Mouse (Mus musculus): ENCODE data around the gene Dnajb12. TPM values are rescaled to one million over a fixed set of nuclear protein-coding genes. Genes with fewer than 3 reads are reported as not detected.

Dnajb12 gene
- polyA plus RNA-seq, 1 experiment from 2014 or later, result 18.6 TPM

DNA sequence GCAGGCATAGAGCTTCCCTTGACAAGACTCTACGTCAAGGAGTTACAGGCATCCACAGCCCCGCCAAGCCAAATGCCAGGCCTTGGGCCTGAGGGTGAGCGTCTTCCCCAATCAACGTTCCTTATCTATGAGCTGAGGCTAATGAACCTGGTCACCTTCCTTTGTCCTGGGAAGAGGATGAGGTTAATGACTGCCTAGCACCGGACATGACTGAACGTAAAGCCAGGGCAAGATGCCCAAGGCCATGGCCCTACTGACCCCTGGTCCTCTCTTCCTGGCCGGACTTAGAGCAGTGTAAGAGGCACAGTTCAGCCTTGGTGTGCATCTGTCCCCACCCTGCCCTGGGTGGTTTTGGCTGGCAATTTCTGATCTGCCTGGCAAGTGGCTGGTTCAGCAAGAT lies 49.8 kb downstream of the Dnajb12 start:
- no peak overlapping the region for H3K27ac ChIP-seq
- H3K36me3 ChIP-seq, result no peaks in the 10 kb centered on the region
- H3K9ac ChIP-seq (replicated peaks), result no peak overlapping the region
- no peak for ATAC-seq
- H3K4me1 ChIP-seq (replicated peaks), result peaks cover 7% of the 10 kb centered on the region
- no peaks in the 10 kb centered on the region for H3K27me3 ChIP-seq
- H3K4me2 ChIP-seq (replicated peaks), result no peak overlapping the region
- WGBS, result 92% methylated on average over 7 of the region's 7 CpGs
- no peak overlapping the region for H3K4me3 ChIP-seq (replicated peaks)
- no peaks in the 10 kb centered on the region for H3K9me3 ChIP-seq

DNA sequence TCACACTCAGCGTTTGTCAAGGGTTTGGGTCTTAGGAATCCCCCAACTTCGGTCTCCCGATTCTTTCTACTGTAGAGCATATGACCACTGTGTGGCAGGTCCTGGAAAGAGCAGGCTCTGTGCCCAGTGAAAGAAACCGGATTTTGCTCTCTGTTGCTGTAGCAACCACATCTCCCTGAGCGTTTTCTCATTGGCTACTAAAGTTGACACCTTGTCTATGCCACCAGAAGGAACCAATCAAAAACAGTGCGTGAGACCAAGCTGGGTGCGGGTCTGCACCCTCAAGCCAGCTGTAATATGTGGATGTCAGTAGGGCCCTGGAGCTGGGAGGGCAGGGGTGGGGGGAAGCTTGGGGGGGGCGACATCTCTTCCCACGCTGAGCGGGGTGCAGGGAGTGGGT lies 51.6 kb downstream of the Dnajb12 start:
- peak; percentile 90 for ATAC-seq
- no peak overlapping the region for H3K4me3 ChIP-seq (replicated peaks)
- peak overlapping the region; percentile 51; the same call in 1 of the 2 replicates for H3K27ac ChIP-seq
- 32% methylated on average over 10 of the region's 10 CpGs for WGBS
- H3K27me3 ChIP-seq, result no peaks in the 10 kb centered on the region
- no peaks in the 10 kb centered on the region for H3K9me3 ChIP-seq
- no peak overlapping the region for H3K9ac ChIP-seq (replicated peaks)
- 0 out of 2 replicates have a peak overlapping the region, but pooled peaks have one; percentile 29 for H3K4me2 ChIP-seq (replicated peaks)
- H3K4me1 ChIP-seq (replicated peaks), result peaks cover 7% of the 10 kb centered on the region
- H3K36me3 ChIP-seq, result no peaks in the 10 kb centered on the region

GRCm38 (mm10) chr10:59932521-59932920 lies 53.2 kb downstream of the Dnajb12 start:
- H3K9ac ChIP-seq (replicated peaks), result no peak overlapping the region
- no peaks in the 10 kb centered on the region for H3K36me3 ChIP-seq
- no peak for ATAC-seq
- no peak overlapping the region for H3K27ac ChIP-seq
- 89% methylated on average over 6 of the region's 6 CpGs for WGBS
- H3K4me2 ChIP-seq (replicated peaks), result no peak overlapping the region
- H3K4me1 ChIP-seq (replicated peaks), result peaks cover 7% of the 10 kb centered on the region
- no peaks in the 10 kb centered on the region for H3K27me3 ChIP-seq
- H3K4me3 ChIP-seq (replicated peaks), result no peak overlapping the region
- no peaks in the 10 kb centered on the region for H3K9me3 ChIP-seq

DNA sequence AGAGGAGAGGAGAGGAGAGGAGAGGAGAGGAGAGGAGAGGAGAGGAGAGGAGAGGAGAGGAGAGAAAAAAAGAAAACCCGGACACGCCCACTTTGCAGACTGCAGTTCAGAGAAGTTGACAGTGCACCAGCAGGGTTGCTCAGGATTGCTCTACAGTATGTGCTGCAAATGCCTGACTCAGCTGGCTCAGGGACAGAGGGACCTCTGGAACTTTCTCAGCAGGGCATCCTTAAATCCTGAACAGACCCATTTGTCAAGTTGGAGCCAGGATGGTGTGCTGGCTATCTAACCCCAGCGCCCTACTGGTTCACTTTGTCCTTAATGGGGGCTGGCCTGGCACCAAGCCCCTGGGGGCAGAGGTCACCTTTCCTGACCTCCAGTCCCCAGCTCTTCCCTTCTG lies 54.7 kb downstream of the Dnajb12 start:
- Histone ChIP-seq H3K9me3 (no peaks in the 10 kb centered on the region), H3K4me1 (replicated peaks) (peaks cover 7% of the 10 kb centered on the region), H3K4me2 (replicated peaks) (no peak overlapping the region), H3K9ac (replicated peaks) (no peak overlapping the region), H3K4me3 (replicated peaks) (no peak overlapping the region), H3K36me3 (no peaks in the 10 kb centered on the region), H3K27me3 (no peaks in the 10 kb centered on the region), H3K27ac (no peak overlapping the region)
- WGBS, result 50% methylated on average over 3 of the region's 3 CpGs
- no peak for ATAC-seq

DNA sequence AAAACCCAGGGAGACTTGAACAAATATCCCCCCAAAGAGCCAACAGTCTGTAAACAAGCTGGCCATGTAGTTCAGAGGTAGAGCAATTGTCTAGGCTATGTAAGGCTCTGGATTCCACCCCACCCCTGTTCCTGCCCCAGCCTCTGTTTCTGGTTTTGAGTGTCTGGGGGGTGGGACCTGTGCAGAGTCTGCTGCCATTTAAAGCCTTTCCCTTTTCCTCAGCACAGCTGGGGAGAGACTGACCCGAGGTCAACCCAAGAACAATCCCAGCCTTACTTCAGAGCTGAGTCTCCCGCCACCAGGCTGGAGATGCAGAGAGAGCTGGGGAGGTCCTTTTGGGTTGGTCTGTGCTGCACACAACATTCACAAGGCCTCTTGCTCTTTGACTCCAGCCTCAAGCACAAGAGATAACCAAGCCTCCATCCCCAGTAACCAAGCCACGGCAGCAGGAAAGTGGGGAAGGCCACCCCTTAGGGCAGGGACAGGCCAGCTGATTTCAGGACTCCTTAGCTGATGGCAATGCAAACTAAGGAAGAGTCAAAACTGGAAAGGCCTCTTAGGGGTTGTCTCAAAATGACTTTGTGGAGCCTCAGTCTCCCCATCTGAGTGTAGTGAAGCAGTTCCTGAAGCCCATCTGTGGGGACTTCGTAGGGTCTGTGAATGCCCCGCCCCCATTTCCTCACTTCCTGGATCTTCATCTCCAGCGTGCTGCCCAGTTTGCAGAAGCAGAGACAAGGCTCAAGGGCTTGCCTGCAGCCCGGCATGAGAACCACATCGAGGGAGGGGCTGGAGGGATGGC lies 56.9 kb downstream of the Dnajb12 start:
- 53% methylated on average over 8 of the region's 8 CpGs for WGBS

GRCm38 (mm10) chr10:59938662-59939061 lies 59.3 kb downstream of the Dnajb12 start:
- no peaks in the 10 kb centered on the region for H3K36me3 ChIP-seq
- no peak for ATAC-seq
- no peaks in the 10 kb centered on the region for H3K27me3 ChIP-seq
- no peak overlapping the region for H3K27ac ChIP-seq
- no peaks in the 10 kb centered on the region for H3K9me3 ChIP-seq
- H3K4me2 ChIP-seq (replicated peaks), result no peak overlapping the region
- no peak overlapping the region for H3K4me3 ChIP-seq (replicated peaks)
- 87% methylated on average over 5 of the region's 5 CpGs for WGBS
- H3K9ac ChIP-seq (replicated peaks), result no peak overlapping the region
- peaks cover 18% of the 10 kb centered on the region for H3K4me1 ChIP-seq (replicated peaks)

More for the DNA sequence above, 56.9 kb downstream of the Dnajb12 start:
- Histone ChIP-seq H3K9ac (replicated peaks) (no peak overlapping the region), H3K4me2 (replicated peaks) (no peak overlapping the region), H3K4me1 (replicated peaks) (no peaks in the 10 kb centered on the region), H3K36me3 (no peaks in the 10 kb centered on the region), H3K9me3 (no peaks in the 10 kb centered on the region), H3K4me3 (replicated peaks) (no peak overlapping the region), H3K27me3 (no peaks in the 10 kb centered on the region), H3K27ac (no peak overlapping the region)
- no peak for ATAC-seq

DNA sequence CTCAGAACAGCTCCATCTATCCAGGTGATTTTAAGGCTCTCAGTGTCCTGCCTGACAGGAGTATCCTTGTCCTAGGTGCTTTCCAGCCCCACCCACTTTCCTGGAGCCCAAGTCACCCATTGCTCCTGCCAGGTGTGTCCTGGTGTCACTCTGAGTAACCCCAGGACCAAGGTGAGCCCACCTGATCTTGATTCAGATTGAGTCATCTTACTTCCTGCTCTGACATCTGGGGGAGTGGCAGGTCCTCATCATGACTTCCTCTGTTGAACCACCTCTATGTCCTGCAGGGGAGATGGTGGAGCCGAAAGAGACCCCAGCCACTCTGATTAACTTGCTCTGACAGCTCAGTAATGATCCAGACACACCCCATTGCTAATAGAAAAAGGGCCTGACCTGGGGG lies 59.7 kb downstream of the Dnajb12 start:
- no peaks in the 10 kb centered on the region for H3K27me3 ChIP-seq
- whole genome bisulfite sequencing, result 56% methylated on average over 1 of the region's 1 CpGs
- no peak overlapping the region for H3K4me3 ChIP-seq (replicated peaks)

GRCm38 (mm10) chr10:59942281-59942846 lies 63.0 kb downstream of the Dnajb12 start:
- Histone ChIP-seq H3K27ac (peak overlapping the region; percentile 62), H3K4me1 (replicated peaks) (peaks cover 20% of the 10 kb centered on the region), H3K4me2 (replicated peaks) (peak overlapping the region; percentile 46), H3K36me3 (no peaks in the 10 kb centered on the region), H3K27me3 (no peaks in the 10 kb centered on the region), H3K4me3 (replicated peaks) (peak overlapping the region; percentile 7), H3K9me3 (no peaks in the 10 kb centered on the region), H3K9ac (replicated peaks) (peak overlapping the region; percentile 52; the same call in 1 of the 2 replicates)
- peak; percentile 14; the same call in 1 of the 2 replicates for ATAC-seq
- WGBS, result 60% methylated on average over 21 of the region's 21 CpGs

More for the DNA sequence above, 59.7 kb downstream of the Dnajb12 start:
- H3K27ac ChIP-seq, result no peak overlapping the region
- H3K4me2 ChIP-seq (replicated peaks), result no peak overlapping the region
- no peaks in the 10 kb centered on the region for H3K9me3 ChIP-seq
- ATAC-seq, result no peak
- H3K9ac ChIP-seq (replicated peaks), result no peak overlapping the region
- no peaks in the 10 kb centered on the region for H3K36me3 ChIP-seq
- peaks cover 20% of the 10 kb centered on the region for H3K4me1 ChIP-seq (replicated peaks)

- ATAC-seq, result peak; percentile 77
- 3% methylated on average over 16 of the region's 16 CpGs for WGBS
- Histone ChIP-seq H3K9ac (replicated peaks) (peak overlapping the region; percentile 52; the same call in 1 of the 2 replicates), H3K4me1 (replicated peaks) (peaks cover 20% of the 10 kb centered on the region), H3K27ac (peak overlapping the region; percentile 62), H3K27me3 (no peaks in the 10 kb centered on the region), H3K4me2 (replicated peaks) (peak overlapping the region; percentile 46), H3K4me3 (replicated peaks) (peak overlapping the region; percentile 7), H3K36me3 (no peaks in the 10 kb centered on the region), H3K9me3 (no peaks in the 10 kb centered on the region)
Measured at GRCm38 (mm10) chr10:59942847-59943420, 63.6 kb downstream of the Dnajb12 start.

DNA sequence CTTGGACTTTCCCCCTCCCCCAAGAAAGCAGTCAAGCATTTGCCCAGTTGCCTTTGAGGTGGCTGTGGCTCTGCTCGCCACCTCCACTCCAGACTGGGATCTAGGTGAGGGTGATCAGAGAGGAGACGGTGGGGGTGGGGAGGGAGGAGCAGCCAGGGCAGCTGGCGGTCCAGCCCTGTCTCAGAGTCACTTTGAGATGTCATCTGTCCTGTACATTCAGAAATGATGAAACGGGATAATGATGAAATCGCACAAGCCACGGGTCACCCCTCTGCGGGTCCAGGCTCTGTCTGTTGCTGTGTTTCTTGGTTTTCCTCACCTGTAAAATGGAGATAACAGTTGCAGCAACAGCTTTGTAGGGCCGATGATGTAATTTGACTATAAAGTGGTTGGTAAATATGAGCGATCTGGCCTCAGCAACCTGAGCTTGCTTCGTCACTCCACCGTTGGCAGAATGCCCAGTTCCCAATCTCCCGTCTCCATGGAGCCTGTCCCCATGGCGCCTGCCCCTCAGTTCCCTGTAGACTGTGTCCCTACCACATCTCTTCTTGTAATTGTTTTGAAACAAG lies 64.1 kb downstream of the Dnajb12 start:
- peak overlapping the region; percentile 46 for H3K4me2 ChIP-seq (replicated peaks)
- peaks cover 24% of the 10 kb centered on the region for H3K4me1 ChIP-seq (replicated peaks)
- 45% methylated on average over 13 of the region's 13 CpGs for WGBS
- no peaks in the 10 kb centered on the region for H3K9me3 ChIP-seq
- peak overlapping the region; percentile 7; the same call in 1 of the 2 replicates for H3K4me3 ChIP-seq (replicated peaks)
- ATAC-seq, result peak; percentile 72
- peak overlapping the region; percentile 52; the same call in 1 of the 2 replicates for H3K9ac ChIP-seq (replicated peaks)
- no peaks in the 10 kb centered on the region for H3K36me3 ChIP-seq
- no peaks in the 10 kb centered on the region for H3K27me3 ChIP-seq
- H3K27ac ChIP-seq, result peak overlapping the region; percentile 62; the same call in 1 of the 2 replicates

DNA sequence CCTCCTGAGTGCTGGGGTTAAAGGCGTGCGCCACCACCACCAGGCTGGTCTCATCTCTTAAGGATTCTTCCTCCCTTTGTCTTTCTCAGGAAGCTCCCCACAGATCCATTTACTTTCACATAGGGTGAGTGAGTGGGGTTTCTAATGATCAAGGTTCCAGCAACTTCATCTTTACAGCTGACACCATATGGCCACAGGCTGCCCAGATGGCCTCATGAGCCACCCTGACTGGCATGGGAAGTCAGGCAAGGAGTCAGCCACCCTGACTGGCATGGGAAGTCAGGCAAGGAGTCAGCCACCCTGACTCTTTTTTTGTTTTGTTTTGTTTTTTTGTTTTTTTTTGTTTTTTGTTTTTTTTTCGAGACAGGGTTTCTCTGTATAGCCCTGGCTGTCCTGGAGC lies 66.1 kb downstream of the Dnajb12 start:
- H3K36me3 ChIP-seq, result no peaks in the 10 kb centered on the region
- ATAC-seq, result no peak
- 90% methylated on average over 3 of the region's 3 CpGs for WGBS

GRCm38 (mm10) chr10:59946362-59946761 lies 67.0 kb downstream of the Dnajb12 start:
- no peak for ATAC-seq
- no peak overlapping the region for H3K9ac ChIP-seq (replicated peaks)
- no peaks in the 10 kb centered on the region for H3K9me3 ChIP-seq
- 92% methylated on average over 5 of the region's 5 CpGs for WGBS
- no peaks in the 10 kb centered on the region for H3K27me3 ChIP-seq
- H3K4me2 ChIP-seq (replicated peaks), result no peak overlapping the region
- no peak overlapping the region for H3K27ac ChIP-seq
- no peaks in the 10 kb centered on the region for H3K36me3 ChIP-seq
- no peak overlapping the region for H3K4me3 ChIP-seq (replicated peaks)
- peaks cover 47% of the 10 kb centered on the region for H3K4me1 ChIP-seq (replicated peaks)

More for the DNA sequence above, 66.1 kb downstream of the Dnajb12 start:
- Histone ChIP-seq H3K4me2 (replicated peaks) (no peak overlapping the region), H3K9ac (replicated peaks) (no peak overlapping the region), H3K4me1 (replicated peaks) (peaks cover 43% of the 10 kb centered on the region), H3K27me3 (no peaks in the 10 kb centered on the region), H3K9me3 (no peaks in the 10 kb centered on the region), H3K4me3 (replicated peaks) (no peak overlapping the region), H3K27ac (no peak overlapping the region)
